Mouse (Mus musculus): Measurements from ENCODE around the gene Ube2j2. TPM values are rescaled to one million over a fixed set of nuclear protein-coding genes. Genes with fewer than 3 reads are reported as not detected.

Gene Ube2j2
- total RNA-seq, 2 experiments from 2014 or later, result 69.8 to 71.2 TPM

DNA sequence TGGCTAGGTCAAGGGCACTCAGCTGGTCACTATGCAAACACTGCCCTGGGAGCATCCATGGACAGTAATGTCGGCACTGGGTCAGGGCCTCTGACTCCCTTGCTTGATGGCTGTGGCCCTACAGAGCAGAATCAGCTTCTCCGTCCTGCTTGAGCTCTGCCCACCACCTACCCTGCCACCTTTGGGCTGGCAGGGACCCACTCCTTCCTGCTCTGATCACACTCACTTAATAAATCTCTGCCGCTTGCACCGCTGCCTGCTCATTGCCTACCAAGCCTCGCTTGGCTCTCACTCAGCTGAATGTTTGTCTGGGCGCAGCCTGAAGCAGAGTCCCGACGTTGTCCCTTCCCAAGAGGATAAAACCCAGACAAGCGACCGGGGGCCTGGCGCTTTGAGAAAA is 36.6 kb upstream of the Ube2j2 start:
- TF ChIP-seq CTCF (conservative IDR thresholded peaks at IDR 0.05), result no peak
- DNase-seq (ENCODE audit: low spot score in 2 of 2), result no peak
- H3K4me3 ChIP-seq, result no peak overlapping the region
- H3K27ac ChIP-seq, result no peak overlapping the region

DNA sequence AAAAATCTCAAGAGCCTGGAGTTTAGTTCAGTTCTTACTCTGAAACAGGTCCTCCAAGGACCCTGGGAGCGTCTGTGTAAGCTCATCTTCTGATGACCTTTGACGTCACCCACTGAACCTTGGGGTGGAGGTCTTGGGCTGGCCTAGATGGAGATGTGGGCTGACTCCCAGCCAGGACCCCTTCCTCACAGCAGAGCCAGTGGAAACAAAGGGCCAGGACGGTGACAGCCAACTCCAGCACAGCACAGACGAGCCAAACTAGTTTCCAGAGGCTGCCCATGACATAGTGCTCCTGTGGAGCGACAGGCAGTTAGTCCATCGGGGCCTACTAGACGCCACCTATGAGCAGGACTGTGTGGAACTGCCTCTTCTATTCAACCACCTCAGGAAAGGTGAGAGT is 35.4 kb upstream of the Ube2j2 start:
- TF ChIP-seq CTCF (conservative IDR thresholded peaks at IDR 0.05), result no peak
- H3K27ac ChIP-seq, result no peak overlapping the region
- H3K4me3 ChIP-seq, result no peak overlapping the region
- DNase-seq (ENCODE audit: low spot score in 2 of 2), result peak in 1 of 2 experiments; percentile 11

DNA sequence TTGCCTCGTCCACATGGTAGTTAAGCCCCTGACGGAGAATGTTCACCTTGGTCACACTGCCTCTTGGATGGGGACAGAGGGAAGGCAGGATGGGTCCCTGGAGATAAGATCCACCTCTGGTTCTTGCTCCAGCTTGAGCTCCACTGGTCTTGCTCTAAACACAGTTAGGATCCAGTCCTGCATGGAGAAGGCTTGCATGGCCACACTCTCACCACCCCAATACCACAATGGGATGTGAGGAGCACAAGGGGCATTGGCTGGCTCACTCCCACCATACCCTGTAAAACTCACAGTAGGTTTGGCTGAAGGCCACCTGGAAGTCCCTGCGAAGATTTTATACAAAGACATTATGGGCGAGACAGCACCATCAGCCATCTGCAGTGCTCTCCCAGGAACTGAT is 34.9 kb upstream of the Ube2j2 start:
- H3K4me3 ChIP-seq, result no peak overlapping the region
- no peak overlapping the region for H3K27ac ChIP-seq
- TF ChIP-seq CTCF (conservative IDR thresholded peaks at IDR 0.05), result no peak
- DNase-seq (ENCODE audit: low spot score in 2 of 2), result no peak

DNA sequence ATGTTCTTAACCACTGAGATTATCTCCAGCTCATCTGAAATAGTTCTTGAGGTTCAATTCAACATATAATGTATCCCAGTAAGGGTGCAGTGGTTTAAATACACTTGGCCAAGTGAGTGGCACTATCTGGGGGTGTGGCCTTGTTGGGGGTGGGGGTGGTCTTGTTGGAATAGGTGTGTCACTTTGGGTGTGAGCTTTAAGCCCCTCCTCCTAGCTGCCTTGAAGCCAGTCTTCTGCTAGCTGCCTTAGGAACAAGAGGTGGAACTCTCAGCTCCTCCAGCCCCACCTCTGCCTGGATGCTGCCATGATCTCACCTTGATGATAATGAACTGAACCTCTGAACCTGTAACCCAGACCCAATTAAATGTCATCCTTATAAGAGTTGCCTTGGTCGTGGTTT is 11.6 kb upstream of the Ube2j2 start:
- Histone ChIP-seq H3K4me3 (no peak overlapping the region), H3K27ac (no peak overlapping the region)
- TF ChIP-seq CTCF (conservative IDR thresholded peaks at IDR 0.05), result no peak
- no peak for DNase-seq (ENCODE audit: low spot score in 2 of 2)

GRCm38 (mm10) chr4:155943049-155943452 is 580 bp upstream of the Ube2j2 start:
- H3K27ac ChIP-seq, result peak overlapping the region; percentile 96
- peak overlapping the region; percentile 68 for H3K4me3 ChIP-seq
- no peak for TF ChIP-seq CTCF (conservative IDR thresholded peaks at IDR 0.05)
- DNase-seq (ENCODE audit: low spot score in 2 of 2), result peak; percentile 32 to 35

GRCm38 (mm10) chr4:155944271-155944670 is 640 bp downstream of the Ube2j2 start:
- TF ChIP-seq CTCF (conservative IDR thresholded peaks at IDR 0.05), result no peak
- no peak for DNase-seq (ENCODE audit: low spot score in 2 of 2)
- peak overlapping the region; percentile 96 for H3K27ac ChIP-seq
- peak overlapping the region; percentile 68 for H3K4me3 ChIP-seq

DNA sequence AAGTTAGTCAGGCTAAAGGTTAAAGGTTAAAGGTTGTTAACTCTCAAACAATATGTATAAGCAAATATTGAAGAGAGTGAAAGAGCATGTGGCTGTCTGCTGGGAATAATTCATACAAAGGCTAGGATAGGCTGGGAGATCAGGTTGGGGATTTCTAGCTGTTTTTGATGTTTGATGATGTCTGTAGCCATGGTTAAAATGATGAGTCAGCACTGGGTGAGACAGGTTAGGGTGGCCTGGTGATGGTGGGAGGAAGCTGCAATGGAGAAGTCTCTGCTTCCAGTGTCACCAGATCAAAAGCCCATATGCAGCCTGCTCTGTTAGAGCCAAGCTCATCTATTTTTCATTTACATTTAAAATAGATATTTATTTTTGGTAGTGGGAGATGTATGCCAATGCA is 3.5 kb downstream of the Ube2j2 start:
- no peak overlapping the region for H3K4me3 ChIP-seq
- H3K27ac ChIP-seq, result no peak overlapping the region
- no peak for DNase-seq (ENCODE audit: low spot score in 2 of 2)
- TF ChIP-seq CTCF (conservative IDR thresholded peaks at IDR 0.05), result no peak

GRCm38 (mm10) chr4:155955491-155955890 is 11.9 kb downstream of the Ube2j2 start:
- Histone ChIP-seq H3K27ac (no peak overlapping the region), H3K4me3 (no peak overlapping the region)
- TF ChIP-seq CTCF (conservative IDR thresholded peaks at IDR 0.05), result no peak
- DNase-seq (ENCODE audit: low spot score in 2 of 2), result no peak

DNA sequence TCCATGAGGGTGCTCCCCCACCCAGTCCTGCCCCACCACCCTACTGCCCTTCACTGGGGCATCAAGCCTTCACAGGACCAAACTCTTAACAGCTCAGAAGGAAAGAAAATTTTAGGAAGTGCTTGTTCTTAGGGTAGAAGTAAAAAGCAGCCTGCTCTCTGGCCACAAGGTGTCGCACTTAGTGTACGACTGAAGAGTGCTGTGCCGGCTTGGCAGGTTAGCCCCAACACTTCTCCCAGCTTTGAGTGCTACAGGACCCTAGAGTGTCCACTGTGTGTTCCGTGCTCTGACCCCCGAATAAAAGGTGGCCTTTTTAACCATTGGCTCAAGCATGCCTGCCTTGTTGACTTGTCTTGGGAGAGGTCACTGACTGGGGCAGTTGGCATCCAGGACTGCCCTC is 15.6 kb downstream of the Ube2j2 start:
- Histone ChIP-seq H3K4me3 (no peak overlapping the region), H3K27ac (no peak overlapping the region)
- TF ChIP-seq CTCF (conservative IDR thresholded peaks at IDR 0.05), result peak; percentile 85
- DNase-seq (ENCODE audit: low spot score in 2 of 2), result peak; percentile 55 to 70

DNA sequence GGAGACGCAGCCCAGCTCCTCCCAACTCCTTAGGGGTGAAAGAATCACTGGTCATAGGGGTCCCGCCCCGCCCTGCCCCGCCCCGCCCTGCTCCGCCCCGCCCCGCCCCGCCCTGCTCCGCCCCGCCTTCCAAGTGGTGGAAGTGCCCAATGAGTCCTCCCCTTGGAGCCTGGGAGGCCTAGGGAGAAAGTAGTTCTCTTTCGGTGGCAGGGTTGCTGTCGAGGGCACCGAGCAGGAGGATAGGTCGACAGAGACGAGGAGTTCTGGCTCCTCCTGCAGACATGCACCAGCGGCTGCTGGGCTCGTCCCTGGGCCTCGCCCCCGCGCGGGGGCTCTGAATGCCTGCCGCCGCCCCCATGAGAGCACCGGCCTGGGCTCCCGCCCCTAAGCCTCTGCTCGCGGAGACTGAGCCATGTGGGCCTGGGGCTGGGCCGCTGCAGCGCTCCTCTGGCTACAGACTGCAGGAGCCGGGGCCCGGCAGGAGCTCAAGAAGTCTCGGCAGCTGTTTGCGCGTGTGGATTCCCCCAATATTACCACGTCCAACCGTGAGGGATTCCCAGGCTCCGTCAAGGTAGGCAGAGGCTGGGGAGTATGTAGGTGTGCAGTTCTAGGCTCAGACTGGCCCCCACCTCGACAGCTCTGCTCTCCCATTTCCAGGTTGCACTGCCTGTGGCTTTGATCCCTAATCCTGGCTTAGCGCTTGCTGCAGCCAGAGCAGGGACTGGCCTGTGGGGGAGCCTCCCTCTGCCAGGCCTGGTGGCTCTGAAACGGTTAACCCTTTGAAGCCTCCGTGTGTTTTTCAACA is 18.7 kb downstream of the Ube2j2 start, which contains the start of gene C1qtnf12:
Gene C1qtnf12, plus strand, starts transcription at position 152 of the 805 bp plus-strand sequence.
- peak within 1 kb of the TSS; percentile 53 for H3K27ac ChIP-seq
- no peak for TF ChIP-seq CTCF (conservative IDR thresholded peaks at IDR 0.05)
- peak in 1 of 2 experiments; percentile 14 for DNase-seq (ENCODE audit: low spot score in 2 of 2)

GRCm38 (mm10) chr4:155963106-155963505 is 19.5 kb downstream of the Ube2j2 start:
- no peak for TF ChIP-seq CTCF (conservative IDR thresholded peaks at IDR 0.05)
- no peak overlapping the region for H3K27ac ChIP-seq
- DNase-seq (ENCODE audit: low spot score in 2 of 2), result no peak
- H3K4me3 ChIP-seq, result peak overlapping the region; percentile 65

More for the DNA sequence above, 18.7 kb downstream of the Ube2j2 start, which contains the start of gene C1qtnf12:
- peak within 1 kb of the TSS; percentile 65 for H3K4me3 ChIP-seq

GRCm38 (mm10) chr4:155964396-155964795 is 20.8 kb downstream of the Ube2j2 start:
- no peak overlapping the region for H3K27ac ChIP-seq
- H3K4me3 ChIP-seq, result no peak overlapping the region
- DNase-seq (ENCODE audit: low spot score in 2 of 2), result no peak
- no peak for TF ChIP-seq CTCF (conservative IDR thresholded peaks at IDR 0.05)

DNA sequence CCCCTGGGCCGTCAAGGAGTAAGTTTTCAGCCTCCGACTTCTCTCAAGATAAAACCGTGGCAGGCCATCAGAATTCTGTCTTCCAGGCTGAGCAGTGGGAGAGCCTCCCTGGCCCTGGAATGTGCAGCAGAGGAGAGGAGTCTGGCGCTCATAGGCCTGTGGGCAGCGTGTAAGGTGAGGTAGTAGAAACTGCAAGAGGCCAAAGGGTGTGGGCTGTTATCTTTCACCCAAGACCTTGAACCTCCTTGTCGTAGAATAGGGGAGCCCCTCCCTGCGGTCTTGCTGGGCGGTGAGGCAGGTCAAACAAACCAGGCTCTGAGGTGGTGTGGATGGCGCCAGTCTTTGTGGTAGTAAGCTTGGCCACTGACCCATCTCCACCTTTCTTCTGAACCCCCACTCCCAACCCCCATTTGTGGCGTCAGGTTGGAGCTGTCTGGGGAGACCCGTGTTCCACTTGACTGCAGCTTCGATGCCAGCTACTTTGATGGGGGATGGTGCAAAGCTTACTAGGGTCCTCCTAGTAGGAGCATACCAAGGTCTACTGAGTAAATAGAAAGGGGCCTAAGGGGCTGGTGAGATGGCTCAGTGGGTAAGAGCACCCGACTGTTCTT is 25.5 kb downstream of the Ube2j2 start:
- no peak for TF ChIP-seq CTCF (conservative IDR thresholded peaks at IDR 0.05)
- Histone ChIP-seq H3K4me3 (no peak overlapping the region), H3K27ac (no peak overlapping the region)
- DNase-seq (ENCODE audit: low spot score in 2 of 2), result no peak

DNA sequence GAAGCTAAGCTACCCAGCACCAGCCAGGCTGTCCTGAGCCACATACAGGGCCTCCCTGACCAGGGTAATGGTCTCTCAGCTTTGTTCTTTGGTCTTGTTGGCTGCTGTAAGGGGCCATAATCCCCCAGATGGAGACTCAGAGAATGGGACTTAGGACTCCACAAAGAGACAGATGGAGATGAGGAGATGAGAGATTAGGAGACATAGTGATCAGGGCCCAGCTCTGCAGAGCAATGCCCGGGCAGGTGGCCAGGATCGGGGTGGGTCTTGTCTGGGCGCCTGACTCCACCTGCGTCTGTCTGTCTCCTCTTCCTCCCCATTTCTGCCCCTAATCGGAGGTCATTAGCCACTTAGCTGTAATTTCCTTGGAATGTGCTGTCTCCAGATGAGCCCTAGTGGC is 26.7 kb downstream of the Ube2j2 start:
- no peak overlapping the region for H3K4me3 ChIP-seq
- H3K27ac ChIP-seq, result no peak overlapping the region
- TF ChIP-seq CTCF (conservative IDR thresholded peaks at IDR 0.05), result no peak
- DNase-seq (ENCODE audit: low spot score in 2 of 2), result no peak

All from layer of hippocampus, adult 2 months (tissue).